In the genomic region with DNA sequence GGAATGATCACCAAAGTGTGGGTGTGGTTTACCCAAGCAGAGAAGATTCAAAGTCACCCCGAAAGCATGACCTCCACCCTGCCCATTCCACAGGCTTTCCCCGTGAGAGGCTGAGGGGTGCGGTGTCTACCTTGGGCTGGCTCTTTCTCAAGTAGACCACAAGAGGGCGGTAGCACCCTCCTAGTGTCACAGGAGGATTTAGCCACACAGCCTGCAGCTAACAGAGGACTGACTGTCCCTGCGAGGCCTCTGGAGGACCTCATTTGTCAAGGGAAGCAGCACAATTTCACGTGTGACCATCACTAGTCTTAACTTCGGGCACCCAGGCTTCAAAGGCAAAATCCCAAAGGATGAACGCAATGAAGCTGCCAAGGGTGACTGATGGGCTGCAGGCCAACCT, we compare ENCODE assay signal across 8 mouse cellular contexts. TPM values are rescaled to one million over a fixed set of nuclear protein-coding genes. Genes with fewer than 3 reads are reported as not detected.
DNase-seq lines count a peak whose midpoint lies in the region; ATAC-seq and TF ChIP-seq lines count a peak whose summit lies in the region.

No protein-coding gene starts in this region.

- no peaks in the 10 kb centered on the region for H3K27me3 ChIP-seq in midbrain, embryonic 11.5 days (ENCODE audit: control insufficient read depth, insufficient read depth, low read length)
- no peaks in the 10 kb centered on the region for H3K27me3 ChIP-seq in small intestine, adult 2 months (ENCODE audit: control insufficient read depth, insufficient read depth, low read length)

- no peak overlapping the region for H3K9ac ChIP-seq in midbrain, embryonic 11.5 days (ENCODE audit: low read length)

- DNase-seq in left cerebral cortex, adult 2 months (ENCODE audit: extremely low spot score in 1 of 2, low spot score in 2 of 2) = peak; percentile 53 to 55
- DNase-seq in left cerebral cortex, adult 8-10 months (ENCODE audit: low spot score in 2 of 2) = no peak
- peak; percentile 70 for DNase-seq in cerebellum, adult 9-11 months
- peak; percentile 73 for DNase-seq in gastrocnemius, adult 2 months
- DNase-seq in left cerebral cortex, postnatal 36 days (ENCODE audit: low spot score in 2 of 2) = peak; percentile 46 to 54
- no peak for DNase-seq in midbrain, embryonic 11.5 days (ENCODE audit: low spot score, missing footprints)

- H3K4me3 ChIP-seq in left cerebral cortex, adult 2 months = no peak overlapping the region
- no peak overlapping the region for H3K4me3 ChIP-seq in gastrocnemius, adult 2 months
- no peak overlapping the region for H3K4me3 ChIP-seq in midbrain, embryonic 11.5 days (ENCODE audit: low read depth, low read length)
- H3K4me3 ChIP-seq in small intestine, adult 2 months (ENCODE audit: low read depth, low read length) = no peak overlapping the region

- no peak overlapping the region for H3K4me2 ChIP-seq in midbrain, embryonic 11.5 days

- peak; percentile 43 for ATAC-seq in inflammation-experienced regulatory T-cells, adult 6 months
- ATAC-seq in midbrain, embryonic 11.5 days (ENCODE audit: low FRiP score) = peak; percentile 73; the same call in 1 of the 2 replicates

- 11% methylated on average over 8 of the region's 8 CpGs for WGBS in midbrain, embryonic 11.5 days
- 7% methylated on average over 8 of the region's 8 CpGs for WGBS in small intestine, adult 2 months

- TF ChIP-seq POLR2A in small intestine, adult 2 months (IDR thresholded peaks at IDR 0.05; ENCODE audit: low read depth, low read length) = no peak

- peak; percentile 90 for TF ChIP-seq CTCF in left cerebral cortex, adult 2 months (IDR thresholded peaks at IDR 0.05)
- peak; percentile 94 for TF ChIP-seq CTCF in gastrocnemius, adult 2 months (IDR thresholded peaks at IDR 0.05)
- peak; percentile 77; the same call in 1 of the 2 replicates for TF ChIP-seq CTCF in small intestine, adult 2 months (IDR thresholded peaks at IDR 0.05; ENCODE audit: extremely low read depth, insufficient read length, insufficient replicate concordance, low read depth, low read length)

- H3K4me1 ChIP-seq in midbrain, embryonic 11.5 days (ENCODE audit: control insufficient read depth, insufficient read depth, low read length) = no peaks in the 10 kb centered on the region
- H3K4me1 ChIP-seq in small intestine, adult 2 months (ENCODE audit: control insufficient read depth, insufficient read depth, insufficient read length, low read length) = no peaks in the 10 kb centered on the region

- intact Hi-C loops in left cerebral cortex, adult 2 months (cut with DNase I) = loop anchor here (1.0 kb wide), 2 partner anchors 39 to 97 kb away; no protein-coding TSS in a partner anchor
- intact Hi-C loops in gastrocnemius, adult 2 months (cut with DNase I) = loop anchor here (1.0 kb wide), 2 partner anchors 39 to 97 kb away; no protein-coding TSS in a partner anchor
- intact Hi-C loops in left cerebral cortex, postnatal 36 days (cut with DNase I) = loop anchor here (2.0 kb wide), 2 partner anchors 36 to 96 kb away; no protein-coding TSS in a partner anchor

- H3K36me3 ChIP-seq in midbrain, embryonic 11.5 days (ENCODE audit: control insufficient read depth, insufficient read depth, low read length) = no peaks in the 10 kb centered on the region
- no peaks in the 10 kb centered on the region for H3K36me3 ChIP-seq in small intestine, adult 2 months (ENCODE audit: control insufficient read depth, insufficient read depth, low read length)

- H3K27ac ChIP-seq in left cerebral cortex, adult 2 months = no peak overlapping the region
- H3K27ac ChIP-seq in gastrocnemius, adult 2 months = no peak overlapping the region; the same call in 1 of the 2 replicates
- no peak overlapping the region for H3K27ac ChIP-seq in midbrain, embryonic 11.5 days (ENCODE audit: low read depth, low read length)
- no peak overlapping the region for H3K27ac ChIP-seq in small intestine, adult 2 months (ENCODE audit: insufficient read depth, low read depth, low read length)

- no peaks in the 10 kb centered on the region for H3K9me3 ChIP-seq in midbrain, embryonic 11.5 days (ENCODE audit: control insufficient read depth, low read length)

RNA-seq across cellular contexts. Expression of gene Fahd2a, which starts 17.9 kb away (rescaled TPM):
- 10 to 100 TPM; 15.9 to 20.5 TPM for total RNA-seq in left cerebral cortex, adult 2 months (2021)
- total RNA-seq in left cerebral cortex, adult 8-10 months (2022) = 10 to 100 TPM; 19.1 to 24.8 (median 21.9) TPM
- total RNA-seq in gastrocnemius, adult 2 months (2021) = 10 to 100 TPM; 18.8 to 26.9 TPM
- polyA plus RNA-seq in inflammation-experienced regulatory T-cells, adult 6 months (2017; shearing (Covaris generic)) = 10 to 100 TPM; 29.3 to 66.5 (median 38.0) TPM
- 10 to 100 TPM; 21.2 to 21.9 TPM for total RNA-seq in left cerebral cortex, postnatal 36 days (2021)
- 26.6 and 28.9 TPM in 2 replicates for polyA plus RNA-seq in midbrain, embryonic 11.5 days (2014; fragmentation: Nextera tagmentation; extraction: Ambion mirVana)
- polyA plus RNA-seq in small intestine, adult 2 months (2012; rRNA removed) = 3.6 and 8.2 TPM in 2 replicates

RNA-seq across cellular contexts. Expression of gene Gpat2, which starts 37.3 kb away (rescaled TPM):
- total RNA-seq in left cerebral cortex, adult 2 months (2021) = under 1 TPM; 0.29 to 0.37 TPM
- total RNA-seq in left cerebral cortex, adult 8-10 months (2022) = under 1 TPM; 0.27 to 0.63 (median 0.39) TPM
- not detected for total RNA-seq in gastrocnemius, adult 2 months (2021)
- polyA plus RNA-seq in inflammation-experienced regulatory T-cells, adult 6 months (2017; shearing (Covaris generic)) = under 1 TPM in 2 of 3 experiments, not detected in 1; 0.14 to 0.34 TPM
- total RNA-seq in left cerebral cortex, postnatal 36 days (2021) = under 1 TPM in 1 of 2 experiments, not detected in 1; 0.63 TPM
- 0.16 and 0.37 TPM in 2 replicates for polyA plus RNA-seq in midbrain, embryonic 11.5 days (2014; fragmentation: Nextera tagmentation; extraction: Ambion mirVana)
- polyA plus RNA-seq in small intestine, adult 2 months (2012; rRNA removed) = 0.05 TPM in 1 of 2 replicates, not detected in the other

RNA-seq across cellular contexts. Expression of gene Kcnip3, which starts 59.6 kb away (rescaled TPM):
- 100 to 1,000 TPM; 114 to 126 TPM for total RNA-seq in left cerebral cortex, adult 2 months (2021)
- total RNA-seq in left cerebral cortex, adult 8-10 months (2022) = 100 to 1,000 TPM; 120 to 130 (median 126) TPM
- under 1 TPM; 0.28 to 0.31 TPM for total RNA-seq in gastrocnemius, adult 2 months (2021)
- 1 to 10 TPM in 1 of 3 experiments, not detected in 2; 3.5 TPM for polyA plus RNA-seq in inflammation-experienced regulatory T-cells, adult 6 months (2017; shearing (Covaris generic))
- total RNA-seq in left cerebral cortex, postnatal 36 days (2021) = 100 to 1,000 TPM; 130 to 133 TPM
- 3.9 and 4.4 TPM in 2 replicates for polyA plus RNA-seq in midbrain, embryonic 11.5 days (2014; fragmentation: Nextera tagmentation; extraction: Ambion mirVana)
- 0.81 and 2.4 TPM in 2 replicates for polyA plus RNA-seq in small intestine, adult 2 months (2012; rRNA removed)

Comparison
In these comparisons a context has a peak if more than half of its experiments do, and no peak if none do; other contexts are left out.
1. DNase-seq: peak in left cerebral cortex, adult 2 months (2 of 2), cerebellum, adult 9-11 months (single experiment), gastrocnemius, adult 2 months (single experiment) and left cerebral cortex, postnatal 36 days (2 of 2); none in left cerebral cortex, adult 8-10 months (0 of 2) and midbrain, embryonic 11.5 days (single experiment).
2. RNA of gene Kcnip3, which starts 59.6 kb away (total RNA-seq): 130 to 133 TPM in left cerebral cortex, postnatal 36 days, 120 to 130 TPM in left cerebral cortex, adult 8-10 months and 114 to 126 TPM in left cerebral cortex, adult 2 months; 0.28 to 0.31 TPM in gastrocnemius, adult 2 months; every median in the first group is over 10 times any median in the second.
3. Peak in every context shown above with its lines, with median percentiles within 50 percentile points of each other: CTCF ChIP-seq.